Mouse (Mus musculus) kidney, embryonic 14.5 days (tissue): ENCODE results near the gene 2900026A02Rik. TPM values are rescaled to one million over a fixed set of nuclear protein-coding genes. Genes with fewer than 3 reads are reported as not detected.

Experiments
- ATAC-seq: fragments of 200-750 bp; cut with Nextera tagmentation; 2 replicates; pipeline ENCODE4 v1.8.0; 2017; ENCODE audit warnings: moderate number of reproducible peaks, mild to moderate bottlenecking, moderate TSS enrichment, moderate library complexity; ENCODE audit not compliant: low FRiP score, low TSS enrichment
- H3K27ac ChIP-seq: fragments of 300-500 bp; sonication (generic); 2 replicates; pipeline ENCODE4 v1.5.1; 2014; ENCODE audit warnings: low read depth, mild to moderate bottlenecking, low read length, moderate library complexity, mixed read lengths
- H3K27me3 ChIP-seq: fragments of 300-500 bp; sonication (generic); 2 replicates; pipeline ENCODE4 v1.6.1; 2014; ENCODE audit warnings: mild to moderate bottlenecking, low read length; ENCODE audit not compliant: control insufficient read depth, insufficient read depth
- H3K36me3 ChIP-seq: fragments of 300-500 bp; sonication (generic); 2 replicates; pipeline ENCODE4 v1.6.1; 2014; ENCODE audit warnings: low read length, mixed read lengths; ENCODE audit not compliant: control insufficient read depth, insufficient read depth
- H3K4me1 ChIP-seq: fragments of 300-500 bp; sonication (generic); 2 replicates; pipeline ENCODE4 v1.6.1; 2014; ENCODE audit warnings: low read length, mixed read lengths; ENCODE audit not compliant: control insufficient read depth, insufficient read depth
- H3K4me2 ChIP-seq: fragments of 300-500 bp; sonication (generic); replicated peaks from 2 replicates; pipeline ENCODE4 v1.6.1; 2014; ENCODE audit warnings: low read depth, mild to moderate bottlenecking, low read length
- H3K4me3 ChIP-seq: fragments of 300-500 bp; sonication (generic); 2 replicates; pipeline ENCODE4 v1.5.1; 2014; ENCODE audit warnings: mild to moderate bottlenecking, low read length
- H3K9ac ChIP-seq: fragments of 300-500 bp; sonication (generic); 2 replicates; pipeline ENCODE4 v1.6.1; 2014; ENCODE audit warnings: low read depth, mild to moderate bottlenecking, low read length, moderate library complexity
- H3K9me3 ChIP-seq: fragments of 300-500 bp; sonication (generic); 2 replicates; pipeline ENCODE4 v1.6.1; 2016; ENCODE audit warnings: low read length; ENCODE audit not compliant: control insufficient read depth
- WGBS: fragments of 180-500 bp; shearing (Covaris S2); extraction: QIAGEN DNeasy Blood & Tissue Kit; methylation state at CpG from one replicate; pipeline ENCODE4 v1.1.7; 2014; 5-methylcytosine and 5-hydroxymethylcytosine counted together
- polyA plus RNA-seq: library from polyadenylated mRNA; unstranded; fragments of >200 nt; fragmentation: Nextera tagmentation; extraction: Ambion mirVana; gene quantifications from 2 replicates; pipeline ENCODE4 v1.2.1, GENCODE M21; 2014

Gene 2900026A02Rik
- polyA plus RNA-seq, 1 experiment from 2014 or later = 5.4 TPM

- H3K9me3 ChIP-seq = no peaks in the 10 kb centered on the region
- no peak overlapping the region for H3K9ac ChIP-seq
- 13% methylated on average over 15 of the region's 15 CpGs for WGBS
- H3K4me2 ChIP-seq = no peak overlapping the region; the same call in 1 of the 2 replicates
- H3K4me1 ChIP-seq = peaks cover 36% of the 10 kb centered on the region
- H3K27me3 ChIP-seq = no peaks in the 10 kb centered on the region
- ATAC-seq = peak; percentile 36; the same call in 1 of the 2 replicates
- peak overlapping the region; percentile 71; the same call in 1 of the 2 replicates for H3K27ac ChIP-seq
- no peak overlapping the region for H3K4me3 ChIP-seq
- no peaks in the 10 kb centered on the region for H3K36me3 ChIP-seq
Observed at GRCm38 (mm10) chr5:113120741-113121590, 100.1 kb downstream of the 2900026A02Rik start.

- peaks cover 36% of the 10 kb centered on the region for H3K4me1 ChIP-seq
- 29% methylated on average over 13 of the region's 13 CpGs for WGBS
- H3K36me3 ChIP-seq = no peaks in the 10 kb centered on the region
- no peak overlapping the region for H3K4me2 ChIP-seq
- no peak overlapping the region for H3K9ac ChIP-seq
- no peak overlapping the region for H3K27ac ChIP-seq
- no peak for ATAC-seq
- H3K4me3 ChIP-seq = no peak overlapping the region
- H3K27me3 ChIP-seq = no peaks in the 10 kb centered on the region
- H3K9me3 ChIP-seq = no peaks in the 10 kb centered on the region
Observed at GRCm38 (mm10) chr5:113119861-113120465, 101.1 kb downstream of the 2900026A02Rik start.

GRCm38 (mm10) chr5:113119291-113119690 lies 101.7 kb downstream of the 2900026A02Rik start:
- ATAC-seq = no peak
- no peak overlapping the region for H3K4me2 ChIP-seq
- H3K4me1 ChIP-seq = peaks cover 41% of the 10 kb centered on the region
- no peaks in the 10 kb centered on the region for H3K27me3 ChIP-seq
- no peaks in the 10 kb centered on the region for H3K9me3 ChIP-seq
- no peak overlapping the region for H3K27ac ChIP-seq
- H3K9ac ChIP-seq = no peak overlapping the region
- WGBS = 77% methylated on average over 9 of the region's 9 CpGs
- H3K4me3 ChIP-seq = no peak overlapping the region
- H3K36me3 ChIP-seq = no peaks in the 10 kb centered on the region

GRCm38 (mm10) chr5:113118695-113119094 lies 102.3 kb downstream of the 2900026A02Rik start:
- 42% methylated on average over 6 of the region's 6 CpGs for WGBS
- peaks cover 47% of the 10 kb centered on the region for H3K4me1 ChIP-seq

GRCm38 (mm10) chr5:113117361-113117760 lies 103.7 kb downstream of the 2900026A02Rik start:
- H3K27ac ChIP-seq = no peak overlapping the region
- WGBS = 85% methylated on average over 5 of the region's 5 CpGs

More at GRCm38 (mm10) chr5:113118695-113119094, 102.3 kb downstream of the 2900026A02Rik start:
- no peak overlapping the region for H3K9ac ChIP-seq
- H3K27me3 ChIP-seq = no peaks in the 10 kb centered on the region
- no peaks in the 10 kb centered on the region for H3K9me3 ChIP-seq
- peak overlapping the region; percentile 59; the same call in 1 of the 2 replicates for H3K27ac ChIP-seq
- H3K4me2 ChIP-seq = no peak overlapping the region
- ATAC-seq = no peak
- no peak overlapping the region for H3K4me3 ChIP-seq
- H3K36me3 ChIP-seq = no peaks in the 10 kb centered on the region

GRCm38 (mm10) chr5:113115896-113116295 lies 105.1 kb downstream of the 2900026A02Rik start:
- H3K4me3 ChIP-seq = no peak overlapping the region
- no peaks in the 10 kb centered on the region for H3K36me3 ChIP-seq
- no peak overlapping the region for H3K4me2 ChIP-seq
- H3K9ac ChIP-seq = no peak overlapping the region
- H3K4me1 ChIP-seq = peaks cover 47% of the 10 kb centered on the region
- H3K27ac ChIP-seq = no peak overlapping the region
- ATAC-seq = no peak
- H3K9me3 ChIP-seq = no peaks in the 10 kb centered on the region
- 66% methylated on average over 10 of the region's 10 CpGs for WGBS
- H3K27me3 ChIP-seq = no peaks in the 10 kb centered on the region

More at GRCm38 (mm10) chr5:113117361-113117760, 103.7 kb downstream of the 2900026A02Rik start:
- no peak for ATAC-seq
- H3K27me3 ChIP-seq = no peaks in the 10 kb centered on the region
- H3K9ac ChIP-seq = no peak overlapping the region
- no peaks in the 10 kb centered on the region for H3K36me3 ChIP-seq
- H3K4me3 ChIP-seq = no peak overlapping the region
- no peaks in the 10 kb centered on the region for H3K9me3 ChIP-seq
- peaks cover 53% of the 10 kb centered on the region for H3K4me1 ChIP-seq
- H3K4me2 ChIP-seq = no peak overlapping the region

GRCm38 (mm10) chr5:113114264-113115225 lies 106.5 kb downstream of the 2900026A02Rik start:
- Histone ChIP-seq H3K9ac (0 out of 2 replicates have a peak overlapping the region, but pooled peaks have one; percentile 8), H3K9me3 (no peaks in the 10 kb centered on the region), H3K4me2 (no peak overlapping the region), H3K4me1 (peaks cover 43% of the 10 kb centered on the region), H3K36me3 (no peaks in the 10 kb centered on the region), H3K4me3 (no peak overlapping the region), H3K27me3 (no peaks in the 10 kb centered on the region), H3K27ac (peak overlapping the region; percentile 56; the same call in 1 of the 2 replicates)
- no peak for ATAC-seq
- 27% methylated on average over 20 of the region's 20 CpGs for WGBS

- no peaks in the 10 kb centered on the region for H3K9me3 ChIP-seq
- H3K27ac ChIP-seq = no peak overlapping the region
- peaks cover 43% of the 10 kb centered on the region for H3K4me1 ChIP-seq
- H3K4me2 ChIP-seq = no peak overlapping the region
- ATAC-seq = peak; percentile 37
- no peak overlapping the region for H3K4me3 ChIP-seq
- no peak overlapping the region for H3K9ac ChIP-seq
- H3K27me3 ChIP-seq = no peaks in the 10 kb centered on the region
- no peaks in the 10 kb centered on the region for H3K36me3 ChIP-seq
- WGBS = 23% methylated on average over 5 of the region's 5 CpGs
Observed at GRCm38 (mm10) chr5:113113120-113113519, 107.9 kb downstream of the 2900026A02Rik start.
